Comparison of ENCODE assay signal across 25 mouse cellular contexts in genomic region chr9:45280891-45281290, GRCm38 (mm10). TPM values are rescaled to one million over a fixed set of nuclear protein-coding genes. Genes with fewer than 3 reads are reported as not detected.
A peak's percentile ranks its signal among the peaks of the same experiment; 100 is the strongest.
DNase-seq lines count a peak whose midpoint lies in the region; ATAC-seq and TF ChIP-seq lines count a peak whose summit lies in the region.
"Had no signal": no experiment of that assay in that cellular context is flagged by ENCODE, and none has a peak within 500 bp of the region (broad histone marks: within the 10 kb centered on the region; RNA-seq: fewer than 3 reads in every experiment).

No protein-coding gene starts in this region.

- DNase-seq in spleen, adult 2 months (ENCODE audit: low read depth in 1 of 2, low spot score in 2 of 2): no peak
- DNase-seq in spleen, postnatal 14 days (ENCODE audit: low spot score in 2 of 2): no peak
- no peak for DNase-seq in adrenal gland, postnatal 10 days
- DNase-seq in cerebellum, adult 18-20 months: no peak
- DNase-seq in heart, postnatal 4 days: no peak
- DNase-seq: adrenal gland, postnatal 36 days; cerebellum, adult 11-12 months; cerebellum, postnatal 25 days; gastrocnemius, postnatal 36 days; heart, postnatal 36 days; kidney, adult 9 months; kidney, postnatal 25 days; layer of hippocampus, postnatal 36 days; liver, embryonic 13.5 days; lung, adult 2 months; thymus, postnatal 14 days had no signal

- no peak for TF ChIP-seq POLR2A in spleen, adult 2 months (IDR thresholded peaks at IDR 0.05; ENCODE audit: low read depth, low read length)
- no peak for TF ChIP-seq POLR2A in bone marrow macrophage, adult 2 months (IDR thresholded peaks at IDR 0.05; ENCODE audit: borderline replicate concordance, low read depth, low read length)

- H3K27me3 ChIP-seq in spleen, adult 2 months (ENCODE audit: control insufficient read depth, insufficient read depth, low read length): no peaks in the 10 kb centered on the region
- H3K27me3 ChIP-seq: forebrain, embryonic 13.5 days; heart, embryonic 15.5 days; intestine, embryonic 15.5 days; liver, embryonic 13.5 days; midbrain, embryonic 12.5 days had no signal

- ATAC-seq in megakaryocyte, adult 5-6 weeks (ENCODE audit: poor library complexity, severe bottlenecking): peak; percentile 59
- ATAC-seq: forebrain, embryonic 13.5 days; hindbrain, embryonic 16.5 days; intestine, embryonic 15.5 days had no signal

- no peaks in the 10 kb centered on the region for H3K36me3 ChIP-seq in spleen, adult 2 months (ENCODE audit: control insufficient read depth, insufficient read depth, low read length)
- H3K36me3 ChIP-seq: heart, embryonic 15.5 days; intestine, embryonic 15.5 days; liver, embryonic 13.5 days; midbrain, embryonic 12.5 days had no signal

- TF ChIP-seq CTCF in spleen, adult 2 months (IDR thresholded peaks at IDR 0.05; ENCODE audit: extremely low read depth, insufficient read depth, insufficient read length, insufficient replicate concordance): no peak
- TF ChIP-seq CTCF in bone marrow macrophage, adult 2 months (IDR thresholded peaks at IDR 0.05; ENCODE audit: low read depth, low read length): no peak

- no peak overlapping the region for H3K4me3 ChIP-seq in spleen, adult 2 months (ENCODE audit: extremely low read depth, insufficient read depth, insufficient read length)
- H3K4me3 ChIP-seq in bone marrow macrophage, adult 2 months (ENCODE audit: insufficient read depth, low read length): no peak overlapping the region
- H3K4me3 ChIP-seq: forebrain, embryonic 13.5 days; heart, embryonic 15.5 days; intestine, embryonic 15.5 days; liver, embryonic 13.5 days; midbrain, embryonic 12.5 days had no signal

- H3K27ac ChIP-seq in spleen, adult 2 months (ENCODE audit: insufficient read depth, low read length): peak overlapping the region; percentile 60
- peak overlapping the region; percentile 75 for H3K27ac ChIP-seq in bone marrow macrophage, adult 2 months (ENCODE audit: insufficient read depth, low read depth, low read length)
- H3K27ac ChIP-seq: forebrain, embryonic 13.5 days; heart, embryonic 15.5 days; intestine, embryonic 15.5 days; liver, embryonic 13.5 days; midbrain, embryonic 12.5 days had no signal

- WGBS in spleen, adult 2 months: 19% methylated on average over 3 of the region's 3 CpGs

- H3K4me1 ChIP-seq in spleen, adult 2 months (ENCODE audit: control insufficient read depth, insufficient read depth, insufficient read length): peaks cover 26% of the 10 kb centered on the region; the same call in 1 of the 2 replicates
- peaks cover 64% of the 10 kb centered on the region for H3K4me1 ChIP-seq in bone marrow macrophage, adult 2 months (ENCODE audit: control insufficient read depth, insufficient read depth, low read length)
- H3K4me1 ChIP-seq: forebrain, embryonic 13.5 days; heart, embryonic 15.5 days; intestine, embryonic 15.5 days; midbrain, embryonic 12.5 days had no signal

RNA-seq across cellular contexts. Expression of gene Il10ra, which starts 11.9 kb away (rescaled TPM):
- polyA plus RNA-seq in spleen, adult 2 months (2012; rRNA removed): 60.6 and 65.1 TPM in 2 replicates
- polyA plus RNA-seq in bone marrow macrophage, adult 2 months (2012; ENCODE audit: insufficient read depth, insufficient read length, missing spikeins): 195 and 197 TPM in 2 replicates
- total RNA-seq in megakaryocyte, adult 5-6 weeks (2015): 33.9 and 37.2 TPM in 2 replicates
- total RNA-seq in megakaryocyte, adult 5-6 weeks (2017): 68.7 and 77.1 TPM in 2 replicates
- total RNA-seq in adrenal gland, postnatal 10 days (2021): 1 to 10 TPM; 2.6 TPM
- total RNA-seq in heart, postnatal 4 days (2021): 1 to 10 TPM; 1.0 to 1.2 TPM
- polyA plus RNA-seq: C2C12 had no signal

RNA-seq across cellular contexts. Expression of gene Tmprss13, which starts 38.0 kb away (rescaled TPM):
- 0.20 and 0.25 TPM in 2 replicates for polyA plus RNA-seq in spleen, adult 2 months (2012; rRNA removed)
- not detected in 2 replicates for polyA plus RNA-seq in bone marrow macrophage, adult 2 months (2012; ENCODE audit: insufficient read depth, insufficient read length, missing spikeins)
- not detected in 2 replicates for total RNA-seq in megakaryocyte, adult 5-6 weeks (2015)
- total RNA-seq in megakaryocyte, adult 5-6 weeks (2017): 0.15 TPM in 1 of 2 replicates, not detected in the other
- total RNA-seq in adrenal gland, postnatal 10 days (2021): under 1 TPM in 1 of 2 experiments, not detected in 1; 0.27 TPM
- under 1 TPM; 0.24 to 0.50 TPM for total RNA-seq in heart, postnatal 4 days (2021)
- total RNA-seq: layer of hippocampus, postnatal 36 days; left cerebral cortex, postnatal 14 days had no signal
- polyA plus RNA-seq: C2C12; forebrain, embryonic 13.5 days; liver, embryonic 13.5 days had no signal

Comparison
In these comparisons a context has a peak if more than half of its experiments do, and no peak if none do; other contexts are left out.
1. RNA of gene Il10ra, which starts 11.9 kb away (total RNA-seq): 33.9 to 77.1 TPM in megakaryocyte, adult 5-6 weeks; 2.6 TPM in adrenal gland, postnatal 10 days and 1.0 to 1.2 TPM in heart, postnatal 4 days; every median in the first group is over 4 times any median in the second.